Mouse (Mus musculus): Measurements from ENCODE around the gene 1700016H13Rik. TPM values are rescaled to one million over a fixed set of nuclear protein-coding genes. Genes with fewer than 3 reads are reported as not detected.
A peak's percentile ranks its signal among the peaks of the same experiment; 100 is the strongest.

1700016H13Rik gene
- polyA plus RNA-seq, 1 experiment, result not detected

GRCm38 (mm10) chr5:103697875-103698491, 42.2 kb upstream of the 1700016H13Rik start:
- Histone ChIP-seq H3K4me1 (ENCODE audit: control insufficient read depth, insufficient read depth, low read length) (no peaks in the 10 kb centered on the region), H3K4me3 (replicated peaks; ENCODE audit: insufficient read depth, low read depth, low read length) (no peak overlapping the region), H3K27ac (ENCODE audit: insufficient read depth, low read length) (no peak overlapping the region), H3K27me3 (ENCODE audit: control insufficient read depth, insufficient read depth, low read length) (no peaks in the 10 kb centered on the region; the same call in 1 of the 2 replicates)
- WGBS, result 79% methylated on average over 5 of the region's 5 CpGs
- TF ChIP-seq POLR2A (IDR thresholded peaks at IDR 0.05; ENCODE audit: borderline replicate concordance, insufficient read depth, low read length) (no peak), CTCF (IDR thresholded peaks at IDR 0.05; ENCODE audit: borderline replicate concordance, insufficient read depth, low read depth, low read length) (no peak)
- DNase-seq, result no peak

GRCm38 (mm10) chr5:103694094-103694493, 38.3 kb upstream of the 1700016H13Rik start:
- no peak overlapping the region for H3K27ac ChIP-seq (ENCODE audit: insufficient read depth, low read length)
- TF ChIP-seq CTCF (IDR thresholded peaks at IDR 0.05; ENCODE audit: borderline replicate concordance, insufficient read depth, low read depth, low read length), result no peak
- H3K4me3 ChIP-seq (replicated peaks; ENCODE audit: insufficient read depth, low read depth, low read length), result no peak overlapping the region
- DNase-seq, result no peak
- WGBS, result 77% methylated on average over 6 of the region's 6 CpGs
- H3K27me3 ChIP-seq (ENCODE audit: control insufficient read depth, insufficient read depth, low read length), result peaks cover 1% of the 10 kb centered on the region; the same call in 1 of the 2 replicates
- no peaks in the 10 kb centered on the region for H3K4me1 ChIP-seq (ENCODE audit: control insufficient read depth, insufficient read depth, low read length)

GRCm38 (mm10) chr5:103693041-103693641, 37.3 kb upstream of the 1700016H13Rik start:
- Histone ChIP-seq H3K27ac (ENCODE audit: insufficient read depth, low read length) (no peak overlapping the region), H3K27me3 (ENCODE audit: control insufficient read depth, insufficient read depth, low read length) (peaks cover 1% of the 10 kb centered on the region; the same call in 1 of the 2 replicates), H3K4me3 (replicated peaks; ENCODE audit: insufficient read depth, low read depth, low read length) (peak overlapping the region; percentile 64), H3K4me1 (ENCODE audit: control insufficient read depth, insufficient read depth, low read length) (no peaks in the 10 kb centered on the region)
- no peak for TF ChIP-seq CTCF (IDR thresholded peaks at IDR 0.05; ENCODE audit: borderline replicate concordance, insufficient read depth, low read depth, low read length)
- TF ChIP-seq POLR2A (IDR thresholded peaks at IDR 0.05; ENCODE audit: borderline replicate concordance, insufficient read depth, low read length), result no peak
- 1% methylated on average over 28 of the region's 28 CpGs for WGBS
- DNase-seq, result peak in 1 of 2 experiments; percentile 21

- no peak for DNase-seq
- TF ChIP-seq CTCF (IDR thresholded peaks at IDR 0.05; ENCODE audit: borderline replicate concordance, insufficient read depth, low read depth, low read length), result no peak
- no peak for TF ChIP-seq POLR2A (IDR thresholded peaks at IDR 0.05; ENCODE audit: borderline replicate concordance, insufficient read depth, low read length)
- Histone ChIP-seq H3K4me3 (replicated peaks; ENCODE audit: insufficient read depth, low read depth, low read length) (peak overlapping the region; percentile 64), H3K27ac (ENCODE audit: insufficient read depth, low read length) (no peak overlapping the region), H3K27me3 (ENCODE audit: control insufficient read depth, insufficient read depth, low read length) (peaks cover 1% of the 10 kb centered on the region; the same call in 1 of the 2 replicates), H3K4me1 (ENCODE audit: control insufficient read depth, insufficient read depth, low read length) (no peaks in the 10 kb centered on the region)
- WGBS, result under 1% methylated on average over 34 of the region's 34 CpGs
Measured at GRCm38 (mm10) chr5:103692531-103693040, 36.8 kb upstream of the 1700016H13Rik start.

GRCm38 (mm10) chr5:103691624-103692530, 36.1 kb upstream of the 1700016H13Rik start, which contains the start of gene Aff1:
TSS of gene Aff1 (plus strand) at chr5:103692374.
- Histone ChIP-seq H3K27ac (ENCODE audit: insufficient read depth, low read length) (no peak within 1 kb of the TSS), H3K27me3 (ENCODE audit: control insufficient read depth, insufficient read depth, low read length) (peaks cover 1% of the 10 kb centered on the region; the same call in 1 of the 2 replicates), H3K4me3 (replicated peaks; ENCODE audit: insufficient read depth, low read depth, low read length) (peak within 1 kb of the TSS; percentile 64), H3K4me1 (ENCODE audit: control insufficient read depth, insufficient read depth, low read length) (no peaks in the 10 kb centered on the region)
- TF ChIP-seq POLR2A (IDR thresholded peaks at IDR 0.05; ENCODE audit: borderline replicate concordance, insufficient read depth, low read length), result no peak
- TF ChIP-seq CTCF (IDR thresholded peaks at IDR 0.05; ENCODE audit: borderline replicate concordance, insufficient read depth, low read depth, low read length), result no peak
- peak; percentile 68 to 70 for DNase-seq
- 10% methylated on average over 50 of the region's 50 CpGs for WGBS

- Histone ChIP-seq H3K4me1 (ENCODE audit: control insufficient read depth, insufficient read depth, low read length) (no peaks in the 10 kb centered on the region), H3K4me3 (replicated peaks; ENCODE audit: insufficient read depth, low read depth, low read length) (no peak overlapping the region)
- no peak for TF ChIP-seq CTCF (IDR thresholded peaks at IDR 0.05; ENCODE audit: borderline replicate concordance, insufficient read depth, low read depth, low read length)
- no peak for TF ChIP-seq POLR2A (IDR thresholded peaks at IDR 0.05; ENCODE audit: borderline replicate concordance, insufficient read depth, low read length)
Measured at GRCm38 (mm10) chr5:103691171-103691570, 35.4 kb upstream of the 1700016H13Rik start.

GRCm38 (mm10) chr5:103690190-103690589, 34.4 kb upstream of the 1700016H13Rik start:
- TF ChIP-seq POLR2A (IDR thresholded peaks at IDR 0.05; ENCODE audit: borderline replicate concordance, insufficient read depth, low read length), result no peak
- no peak for TF ChIP-seq CTCF (IDR thresholded peaks at IDR 0.05; ENCODE audit: borderline replicate concordance, insufficient read depth, low read depth, low read length)
- no peaks in the 10 kb centered on the region for H3K4me1 ChIP-seq (ENCODE audit: control insufficient read depth, insufficient read depth, low read length)
- H3K27me3 ChIP-seq (ENCODE audit: control insufficient read depth, insufficient read depth, low read length), result peaks cover 1% of the 10 kb centered on the region; the same call in 1 of the 2 replicates
- WGBS, result 94% methylated on average over 8 of the region's 8 CpGs
- DNase-seq, result no peak
- no peak overlapping the region for H3K27ac ChIP-seq (ENCODE audit: insufficient read depth, low read length)
- H3K4me3 ChIP-seq (replicated peaks; ENCODE audit: insufficient read depth, low read depth, low read length), result no peak overlapping the region

More at GRCm38 (mm10) chr5:103691171-103691570, 35.4 kb upstream of the 1700016H13Rik start:
- H3K27ac ChIP-seq (ENCODE audit: insufficient read depth, low read length), result no peak overlapping the region
- DNase-seq, result no peak
- peaks cover 1% of the 10 kb centered on the region; the same call in 1 of the 2 replicates for H3K27me3 ChIP-seq (ENCODE audit: control insufficient read depth, insufficient read depth, low read length)
